Mouse (Mus musculus): ENCODE results near the gene Plcb3.

GRCm38 (mm10) chr19:6903031-6903430 lies 73.2 kb downstream of the Plcb3 start:
- no peak for TF ChIP-seq CTCF (IDR thresholded peaks at IDR 0.05; ENCODE audit: low read depth, low read length)
- TF ChIP-seq POLR2A (IDR thresholded peaks at IDR 0.05; ENCODE audit: borderline replicate concordance, low read depth, low read length), result no peak
